Comparison of ENCODE assay signal across 21 mouse cellular contexts in the genomic region with DNA sequence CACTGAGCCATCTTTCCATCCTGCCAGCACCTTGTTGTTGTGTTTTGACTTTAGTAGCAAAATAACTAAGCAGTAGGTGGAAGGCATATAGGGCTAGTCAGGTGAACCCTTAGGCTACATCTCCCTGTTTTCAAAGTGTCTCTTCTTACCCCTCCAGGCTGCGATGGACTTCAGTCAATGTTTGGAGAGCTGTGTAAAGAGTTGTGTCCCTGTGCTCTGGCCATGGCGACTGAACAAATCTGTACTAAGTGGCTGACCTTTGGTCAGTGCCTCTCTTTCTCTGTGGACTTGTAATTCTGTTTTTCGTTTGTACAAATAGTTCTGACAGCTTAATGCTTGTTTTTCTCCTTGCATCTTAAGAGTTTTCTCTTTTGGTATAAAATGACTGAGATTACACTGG.
A peak's percentile ranks its signal among the peaks of the same experiment; 100 is the strongest.
DNase-seq lines count a peak whose midpoint lies in the region; ATAC-seq and TF ChIP-seq lines count a peak whose summit lies in the region.
"Had no signal": no experiment of that assay in that cellular context is flagged by ENCODE, and none has a peak within 500 bp of the region (broad histone marks: within the 10 kb centered on the region; RNA-seq: fewer than 3 reads in every experiment).

No protein-coding gene starts in this region.

- H3K9me3 ChIP-seq in intestine, embryonic 16.5 days (ENCODE audit: control insufficient read depth, low read length) = no peaks in the 10 kb centered on the region
- no peaks in the 10 kb centered on the region for H3K9me3 ChIP-seq in intestine, postnatal 0 days (ENCODE audit: control insufficient read depth)
- H3K9me3 ChIP-seq in liver, embryonic 14.5 days (ENCODE audit: control insufficient read depth, low read length) = no peaks in the 10 kb centered on the region
- H3K9me3 ChIP-seq: forebrain, embryonic 10.5 days; heart, embryonic 15.5 days; hindbrain, embryonic 13.5 days; midbrain, embryonic 15.5 days had no signal

- no peaks in the 10 kb centered on the region for H3K27me3 ChIP-seq in intestine, embryonic 16.5 days (replicated peaks; ENCODE audit: control insufficient read depth, insufficient read depth, low read length)
- no peaks in the 10 kb centered on the region for H3K27me3 ChIP-seq in intestine, postnatal 0 days (replicated peaks; ENCODE audit: control insufficient read depth, insufficient read depth, low read length)
- H3K27me3 ChIP-seq in liver, embryonic 14.5 days (ENCODE audit: control insufficient read depth, insufficient read depth, low read length) = no peaks in the 10 kb centered on the region
- H3K27me3 ChIP-seq: heart, embryonic 15.5 days; hindbrain, embryonic 13.5 days; midbrain, embryonic 15.5 days had no signal

- no peak overlapping the region for H3K4me3 ChIP-seq in intestine, embryonic 16.5 days (ENCODE audit: low read length)
- no peak overlapping the region for H3K4me3 ChIP-seq in intestine, postnatal 0 days (ENCODE audit: low read depth, low read length)
- H3K4me3 ChIP-seq in layer of hippocampus, adult 2 months = no peak overlapping the region
- no peak overlapping the region for H3K4me3 ChIP-seq in liver, embryonic 14.5 days (ENCODE audit: insufficient read depth in 1 of 2, low read depth in 2 of 2, low read length in 2 of 2)
- H3K4me3 ChIP-seq: forebrain, embryonic 10.5 days; heart, embryonic 15.5 days; hindbrain, embryonic 13.5 days; midbrain, embryonic 15.5 days had no signal

- TF ChIP-seq CTCF in intestine, postnatal 0 days (IDR thresholded peaks at IDR 0.05; ENCODE audit: low read depth) = no peak
- no peak for TF ChIP-seq CTCF in layer of hippocampus, adult 2 months (conservative IDR thresholded peaks at IDR 0.05)
- no peak for TF ChIP-seq CTCF in liver, embryonic 14.5 days (IDR thresholded peaks at IDR 0.05; ENCODE audit: low read depth)

- no peak overlapping the region for H3K9ac ChIP-seq in intestine, embryonic 16.5 days (ENCODE audit: low read depth, low read length)
- no peak overlapping the region for H3K9ac ChIP-seq in intestine, postnatal 0 days (ENCODE audit: low read depth, low read length)
- H3K9ac ChIP-seq in liver, embryonic 14.5 days (replicated peaks) = no peak overlapping the region
- H3K9ac ChIP-seq: heart, embryonic 15.5 days; hindbrain, embryonic 13.5 days; midbrain, embryonic 15.5 days had no signal

- 0 out of 2 replicates have a peak, but pooled peaks have one; percentile 44 for ATAC-seq in intestine, embryonic 16.5 days
- ATAC-seq in intestine, postnatal 0 days = no peak
- peak; percentile 41; the same call in 1 of the 2 replicates for ATAC-seq in liver, embryonic 14.5 days (ENCODE audit: insufficient read depth)
- ATAC-seq: activated CD4-positive, CD25-positive, alpha-beta regulatory T cell, adult 4 months; forebrain, embryonic 16.5 days; midbrain, embryonic 15.5 days had no signal

- no peak overlapping the region for H3K4me2 ChIP-seq in intestine, embryonic 16.5 days (ENCODE audit: low read depth, low read length)
- H3K4me2 ChIP-seq in intestine, postnatal 0 days (replicated peaks; ENCODE audit: low read depth) = no peak overlapping the region
- H3K4me2 ChIP-seq in liver, embryonic 14.5 days (ENCODE audit: low read depth) = no peak overlapping the region
- H3K4me2 ChIP-seq: heart, embryonic 15.5 days; hindbrain, embryonic 13.5 days; midbrain, embryonic 15.5 days had no signal

- no peaks in the 10 kb centered on the region for H3K36me3 ChIP-seq in intestine, embryonic 16.5 days (ENCODE audit: control insufficient read depth, insufficient read depth, low read length)
- no peaks in the 10 kb centered on the region; the same call in 1 of the 2 replicates for H3K36me3 ChIP-seq in intestine, postnatal 0 days (ENCODE audit: control insufficient read depth, insufficient read depth)
- no peaks in the 10 kb centered on the region for H3K36me3 ChIP-seq in liver, embryonic 14.5 days (replicated peaks; ENCODE audit: control insufficient read depth, insufficient read depth, low read depth)
- H3K36me3 ChIP-seq: forebrain, embryonic 10.5 days; heart, embryonic 15.5 days; hindbrain, embryonic 13.5 days; midbrain, embryonic 15.5 days had no signal

- TF ChIP-seq EP300 in liver, embryonic 14.5 days (IDR thresholded peaks at IDR 0.05; ENCODE audit: low read depth) = no peak

- no peak for DNase-seq in layer of hippocampus, adult 2 months (ENCODE audit: low spot score in 2 of 2)
- DNase-seq in layer of hippocampus, postnatal 25 days (ENCODE audit: extremely low spot score in 1 of 2, low spot score in 1 of 2) = no peak
- DNase-seq in liver, embryonic 14.5 days (ENCODE audit: low read depth in 3 of 3, low spot score in 3 of 3) = no peak
- peak; percentile 75 for DNase-seq in yolk sac, embryonic 10.5 days (ENCODE audit: low spot score)
- DNase-seq in heart, adult 8-10 months (ENCODE audit: low spot score) = no peak
- no peak for DNase-seq in right cerebral cortex, adult 2 months (ENCODE audit: low spot score in 2 of 2)
- DNase-seq: adrenal gland, postnatal 10 days; cerebellum, adult 18-20 months; cerebellum, postnatal 14 days; gastrocnemius, postnatal 25 days; heart, postnatal 36 days; layer of hippocampus, postnatal 36 days; lung, postnatal 4 days had no signal

- H3K27ac ChIP-seq in intestine, embryonic 16.5 days (ENCODE audit: low read length) = no peak overlapping the region
- no peak overlapping the region for H3K27ac ChIP-seq in intestine, postnatal 0 days (ENCODE audit: low read depth, low read length)
- H3K27ac ChIP-seq in layer of hippocampus, adult 2 months = peak overlapping the region; percentile 29
- H3K27ac ChIP-seq in liver, embryonic 14.5 days = no peak overlapping the region
- H3K27ac ChIP-seq: forebrain, embryonic 10.5 days; heart, embryonic 15.5 days; hindbrain, embryonic 13.5 days; midbrain, embryonic 15.5 days had no signal

- 41% methylated on average over 3 of the region's 3 CpGs for WGBS in intestine, embryonic 16.5 days
- WGBS in intestine, postnatal 0 days = 31% methylated on average over 3 of the region's 3 CpGs
- 67% methylated on average over 3 of the region's 3 CpGs for WGBS in liver, embryonic 14.5 days (ENCODE audit: insufficient replicate concordance)

- peaks cover 5% of the 10 kb centered on the region for H3K4me1 ChIP-seq in intestine, embryonic 16.5 days (ENCODE audit: control insufficient read depth, insufficient read depth, low read length)
- H3K4me1 ChIP-seq in intestine, postnatal 0 days (replicated peaks; ENCODE audit: control insufficient read depth, insufficient read depth, low read length) = peaks cover 14% of the 10 kb centered on the region; the same call in 1 of the 2 replicates
- H3K4me1 ChIP-seq in liver, embryonic 14.5 days (replicated peaks; ENCODE audit: control insufficient read depth in 2 of 2, insufficient read depth in 2 of 2, low read length in 1 of 2) = peaks cover 0 to 16% of the 10 kb centered on the region in 2 experiments; a peak in 2 of 4 replicates
